Mouse (Mus musculus) MEL (cell line): Measurements from ENCODE around the gene Eif2b3.

Experiments used
- CTCF ChIP-seq, 3 experiments: IDR thresholded peaks in 2 of 3; conservative IDR thresholded peaks in 1 of 3; 2 replicates each; pipeline ENCODE4 v1.5.1; 2011 to 2012; ENCODE audit warnings: low read length in 3 of 3, low read depth in 2 of 3, mild to moderate bottlenecking in 2 of 3, improper control_type of control experiment in 1 of 3, inconsistent platforms in 1 of 3, mixed read lengths in 1 of 3, moderate library complexity in 1 of 3; ENCODE audit not compliant: control insufficient read depth in 1 of 3, insufficient read depth in 1 of 3, poor library complexity in 1 of 3, severe bottlenecking in 1 of 3
- GATA1 ChIP-seq: IDR thresholded peaks from 2 replicates; pipeline ENCODE4 v1.6.1; 2011; ENCODE audit warnings: low read depth, low read length, improper control_type of control experiment
- KAT2A ChIP-seq: conservative IDR thresholded peaks from 2 replicates; pipeline ENCODE4 v1.6.1; 2012; ENCODE audit warnings: low read depth, low read length, improper control_type of control experiment, inconsistent platforms
- MAX ChIP-seq: IDR thresholded peaks from 2 replicates; pipeline ENCODE4 v1.6.1; 2011; ENCODE audit warnings: low read length, improper control_type of control experiment
- NELFE ChIP-seq: IDR thresholded peaks from 2 replicates; pipeline ENCODE4 v1.6.1; 2011; ENCODE audit warnings: low read depth, low read length, improper control_type of control experiment
- NRF1 ChIP-seq: IDR thresholded peaks from 2 replicates; pipeline ENCODE4 v1.6.1; 2014; ENCODE audit warnings: low read depth, mild to moderate bottlenecking, inconsistent platforms, low read length, improper control_type of control experiment, moderate library complexity; ENCODE audit not compliant: poor library complexity, insufficient read depth, severe bottlenecking
- POLR2A ChIP-seq, 2 experiments: IDR thresholded peaks; 2 replicates each; pipeline ENCODE4 v1.6.1; 2011 to 2012; ENCODE audit warnings: low read length in 2 of 2, mild to moderate bottlenecking in 2 of 2, control low read depth in 1 of 2, improper control_type of control experiment in 1 of 2, low read depth in 1 of 2, moderate library complexity in 1 of 2; ENCODE audit not compliant: control insufficient read depth in 1 of 2, insufficient read depth in 1 of 2, poor library complexity in 1 of 2
- RAD21 ChIP-seq: IDR thresholded peaks from 2 replicates; pipeline ENCODE4 v1.6.1; 2011; ENCODE audit warnings: mild to moderate bottlenecking, low read depth, low read length, improper control_type of control experiment
- TAL1 ChIP-seq: IDR thresholded peaks from 2 replicates; pipeline ENCODE4 v1.6.1; 2012; ENCODE audit warnings: mild to moderate bottlenecking, inconsistent platforms, low read length, moderate library complexity, mixed read lengths
- TCF12 ChIP-seq: IDR thresholded peaks from 2 replicates; pipeline ENCODE4 v1.6.1; 2014; ENCODE audit warnings: low read depth, mild to moderate bottlenecking, inconsistent platforms, low read length, improper control_type of control experiment, moderate library complexity
- USF1 ChIP-seq: IDR thresholded peaks from 2 replicates; pipeline ENCODE4 v1.6.1; 2014; ENCODE audit warnings: low read depth, mild to moderate bottlenecking, inconsistent platforms, low read length, improper control_type of control experiment, moderate library complexity
- USF2 ChIP-seq, 2 experiments: IDR thresholded peaks; 2 replicates each; pipeline ENCODE4 v1.6.1; 2011 to 2012; ENCODE audit warnings: improper control_type of control experiment in 2 of 2, low read length in 2 of 2, borderline replicate concordance in 1 of 2, inconsistent platforms in 1 of 2, low read depth in 1 of 2, mild to moderate bottlenecking in 1 of 2; ENCODE audit not compliant: insufficient read depth in 1 of 2
- ZKSCAN1 ChIP-seq: IDR thresholded peaks from 2 replicates; pipeline ENCODE4 v1.6.1; 2012; ENCODE audit warnings: low read depth, mild to moderate bottlenecking, inconsistent platforms, low read length, improper control_type of control experiment, moderate library complexity
- ZMIZ1 ChIP-seq: IDR thresholded peaks from 2 replicates; pipeline ENCODE4 v1.6.1; 2012; ENCODE audit warnings: low read depth, mild to moderate bottlenecking, inconsistent platforms, low read length, improper control_type of control experiment, moderate library complexity

DNA sequence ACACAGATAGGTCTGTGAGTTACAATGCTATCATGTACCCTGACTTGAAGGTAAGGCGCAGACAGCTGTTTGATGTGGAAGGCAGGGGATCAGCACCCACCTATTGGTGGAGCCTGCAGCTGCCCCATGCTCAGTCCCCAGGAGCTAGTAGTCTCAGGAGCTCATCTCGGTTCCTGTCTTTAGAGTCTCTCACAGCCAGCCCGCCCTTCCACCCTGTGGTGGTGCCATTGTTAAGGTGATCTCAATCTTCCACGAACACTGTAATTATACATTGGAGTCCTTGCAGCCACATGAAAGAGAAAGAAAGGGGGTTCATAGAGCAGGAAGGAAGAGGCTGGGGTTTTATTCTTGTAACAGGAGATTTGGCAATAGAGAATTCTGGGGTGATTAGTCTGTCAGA lies 80.8 kb downstream of the Eif2b3 start:
- no peak for TF ChIP-seq ZKSCAN1
- no peak for TF ChIP-seq GATA1
- no peak for TF ChIP-seq CTCF (IDR thresholded peaks at IDR 0.05 in 2 of 3, conservative IDR thresholded peaks at IDR 0.05 in 1 of 3; ENCODE audit: control insufficient read depth in 1 of 3, insufficient read depth in 1 of 3, low read depth in 2 of 3, low read length in 3 of 3, poor library complexity in 1 of 3, severe bottlenecking in 1 of 3)
- no peak for TF ChIP-seq MAX
- TF ChIP-seq ZMIZ1, result no peak
- TF ChIP-seq POLR2A (IDR thresholded peaks at IDR 0.05; ENCODE audit: control insufficient read depth in 1 of 2, insufficient read depth in 1 of 2, low read depth in 1 of 2, low read length in 2 of 2, poor library complexity in 1 of 2), result no peak
- TF ChIP-seq TCF12, result no peak
- TF ChIP-seq NELFE, result no peak
- TF ChIP-seq TAL1, result no peak
- no peak for TF ChIP-seq USF2 (IDR thresholded peaks at IDR 0.05; ENCODE audit: borderline replicate concordance in 1 of 2, insufficient read depth in 1 of 2, low read depth in 1 of 2, low read length in 2 of 2)
- no peak for TF ChIP-seq NRF1
- TF ChIP-seq RAD21, result no peak
- no peak for TF ChIP-seq USF1
- TF ChIP-seq KAT2A, result no peak
